Mouse (Mus musculus): ENCODE data around the gene Cfap46. TPM values are rescaled to one million over a fixed set of nuclear protein-coding genes. Genes with fewer than 3 reads are reported as not detected.

The Cfap46 gene
- polyA plus RNA-seq (2016; fragmentation: Nextera tagmentation; extraction: Ambion mirVana) = 0.13 and 0.38 TPM in 2 replicates

DNA sequence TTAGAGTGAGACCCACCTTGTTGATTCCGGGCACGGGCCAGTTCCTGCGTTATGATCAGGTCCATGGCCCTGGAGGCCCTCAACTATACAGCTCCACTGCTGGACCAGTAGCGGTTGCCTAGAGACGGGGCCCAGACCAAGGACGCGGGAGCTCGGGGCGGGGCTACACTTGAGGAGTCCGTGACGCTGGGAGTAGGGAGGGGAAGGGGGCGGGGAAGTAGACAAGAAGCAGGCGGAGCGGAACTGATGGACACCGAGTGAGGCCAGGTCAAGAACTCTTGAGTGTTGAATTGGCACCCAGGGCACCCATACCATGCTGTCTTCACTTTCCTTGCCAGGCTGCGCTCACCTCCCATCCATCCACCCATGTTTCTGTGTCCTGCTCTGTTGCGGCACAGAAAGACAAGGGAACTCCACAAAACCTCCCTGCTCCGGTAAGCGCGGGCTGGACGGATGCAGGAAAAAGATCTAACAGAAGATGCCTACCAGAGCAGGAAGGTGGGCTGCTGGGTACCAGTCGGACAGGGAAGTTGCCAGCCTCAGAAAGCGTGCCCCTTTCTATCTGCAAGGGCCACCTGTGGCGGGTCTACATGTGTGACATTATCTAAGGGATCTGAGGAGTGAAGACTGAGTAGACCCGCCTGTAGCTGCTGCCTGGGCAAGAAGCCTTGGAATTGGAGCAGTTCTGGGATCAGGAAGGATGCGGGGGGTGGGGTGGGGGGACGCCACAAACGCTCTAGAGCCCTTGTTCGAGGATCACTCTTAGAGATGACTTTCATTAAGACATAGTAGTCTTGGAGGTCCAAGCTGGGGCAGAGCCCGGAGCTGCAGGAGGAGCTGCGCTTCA, at the start of gene Cfap46:
Gene Cfap46, minus strand, starts transcription at position 112 of the 847 bp plus-strand sequence.
- Histone ChIP-seq H3K36me3 (no peaks in the 10 kb centered on the region), H3K4me3 (peak within 1 kb of the TSS; percentile 68), H3K27ac (peak within 1 kb of the TSS; percentile 72), H3K9me3 (replicated peaks) (no peaks in the 10 kb centered on the region), H3K4me1 (peaks cover 20% of the 10 kb centered on the region), H3K27me3 (ENCODE audit: low read depth, poor library complexity, severe bottlenecking) (peaks cover 9% of the 10 kb centered on the region; the same call in 1 of the 2 replicates)
- 1% methylated on average over 31 of the region's 31 CpGs for WGBS
- peak; percentile 87 for DNase-seq (ENCODE audit: low spot score)

- no peaks in the 10 kb centered on the region for H3K27me3 ChIP-seq (ENCODE audit: low read depth, poor library complexity, severe bottlenecking)
- 38% methylated on average over 8 of the region's 8 CpGs for WGBS
- DNase-seq (ENCODE audit: low spot score) = no peak
These were observed 47.7 kb upstream of the Cfap46 start for GRCm38 (mm10) chr7:139731276-139731696.

GRCm38 (mm10) chr7:139727072-139727471, 43.5 kb upstream of the Cfap46 start:
- Histone ChIP-seq H3K4me1 (peaks cover 6% of the 10 kb centered on the region), H3K27me3 (ENCODE audit: low read depth, poor library complexity, severe bottlenecking) (no peaks in the 10 kb centered on the region), H3K9me3 (replicated peaks) (no peaks in the 10 kb centered on the region), H3K4me3 (no peak overlapping the region), H3K36me3 (no peaks in the 10 kb centered on the region), H3K27ac (no peak overlapping the region)
- WGBS = 59% methylated on average over 3 of the region's 3 CpGs
- DNase-seq (ENCODE audit: low spot score) = no peak

More at GRCm38 (mm10) chr7:139731276-139731696, 47.7 kb upstream of the Cfap46 start:
- H3K4me3 ChIP-seq = no peak overlapping the region
- no peaks in the 10 kb centered on the region for H3K9me3 ChIP-seq (replicated peaks)
- H3K36me3 ChIP-seq = no peaks in the 10 kb centered on the region
- no peak overlapping the region for H3K27ac ChIP-seq
- peaks cover 6% of the 10 kb centered on the region for H3K4me1 ChIP-seq

- H3K27me3 ChIP-seq (ENCODE audit: low read depth, poor library complexity, severe bottlenecking) = no peaks in the 10 kb centered on the region
- no peaks in the 10 kb centered on the region for H3K4me1 ChIP-seq
- WGBS = 38% methylated on average over 1 of the region's 1 CpGs
- DNase-seq (ENCODE audit: low spot score) = no peak
- H3K4me3 ChIP-seq = no peak overlapping the region
- H3K9me3 ChIP-seq (replicated peaks) = no peaks in the 10 kb centered on the region
- no peaks in the 10 kb centered on the region for H3K36me3 ChIP-seq
- H3K27ac ChIP-seq = no peak overlapping the region
These were observed 42.0 kb upstream of the Cfap46 start for GRCm38 (mm10) chr7:139725641-139726040.

DNA sequence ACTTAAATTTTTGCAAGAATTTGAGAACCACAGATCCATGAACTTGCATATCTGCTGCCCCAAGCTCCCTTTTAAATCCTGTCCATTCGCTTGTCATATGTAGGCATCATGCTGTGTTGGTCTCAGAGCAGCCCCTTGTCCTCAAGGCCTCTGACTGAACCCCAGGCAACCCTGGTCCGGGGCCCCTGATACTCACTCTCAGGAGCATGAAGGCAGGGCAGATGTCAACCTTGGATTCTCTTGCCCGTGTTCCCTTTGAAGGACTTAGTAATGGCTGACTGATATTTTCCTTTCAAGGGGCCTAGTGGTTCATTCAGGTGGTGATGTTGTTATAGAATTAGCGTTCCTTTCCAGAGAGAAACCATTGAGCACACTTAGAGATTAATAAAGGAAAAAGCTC, 40.4 kb upstream of the Cfap46 start:
- WGBS = 87% methylated on average over 4 of the region's 4 CpGs

GRCm38 (mm10) chr7:139721196-139721595, 37.6 kb upstream of the Cfap46 start:
- no peak for DNase-seq (ENCODE audit: low spot score)
- Histone ChIP-seq H3K9me3 (replicated peaks) (no peaks in the 10 kb centered on the region), H3K36me3 (no peaks in the 10 kb centered on the region), H3K4me3 (no peak overlapping the region), H3K4me1 (no peaks in the 10 kb centered on the region), H3K27me3 (ENCODE audit: low read depth, poor library complexity, severe bottlenecking) (no peaks in the 10 kb centered on the region), H3K27ac (no peak overlapping the region)
- 92% methylated on average over 2 of the region's 2 CpGs for WGBS

More for the DNA sequence above, 40.4 kb upstream of the Cfap46 start:
- Histone ChIP-seq H3K36me3 (no peaks in the 10 kb centered on the region), H3K27me3 (ENCODE audit: low read depth, poor library complexity, severe bottlenecking) (no peaks in the 10 kb centered on the region), H3K27ac (no peak overlapping the region), H3K9me3 (replicated peaks) (no peaks in the 10 kb centered on the region), H3K4me1 (no peaks in the 10 kb centered on the region), H3K4me3 (no peak overlapping the region)
- no peak for DNase-seq (ENCODE audit: low spot score)

- no peak overlapping the region for H3K27ac ChIP-seq
- H3K4me3 ChIP-seq = no peak overlapping the region
- no peaks in the 10 kb centered on the region for H3K9me3 ChIP-seq (replicated peaks)
- H3K36me3 ChIP-seq = no peaks in the 10 kb centered on the region
- H3K4me1 ChIP-seq = no peaks in the 10 kb centered on the region
- no peak for DNase-seq (ENCODE audit: low spot score)
- 85% methylated on average over 8 of the region's 8 CpGs for WGBS
- no peaks in the 10 kb centered on the region for H3K27me3 ChIP-seq (ENCODE audit: low read depth, poor library complexity, severe bottlenecking)
These were observed 34.2 kb upstream of the Cfap46 start for GRCm38 (mm10) chr7:139717781-139718180.

DNA sequence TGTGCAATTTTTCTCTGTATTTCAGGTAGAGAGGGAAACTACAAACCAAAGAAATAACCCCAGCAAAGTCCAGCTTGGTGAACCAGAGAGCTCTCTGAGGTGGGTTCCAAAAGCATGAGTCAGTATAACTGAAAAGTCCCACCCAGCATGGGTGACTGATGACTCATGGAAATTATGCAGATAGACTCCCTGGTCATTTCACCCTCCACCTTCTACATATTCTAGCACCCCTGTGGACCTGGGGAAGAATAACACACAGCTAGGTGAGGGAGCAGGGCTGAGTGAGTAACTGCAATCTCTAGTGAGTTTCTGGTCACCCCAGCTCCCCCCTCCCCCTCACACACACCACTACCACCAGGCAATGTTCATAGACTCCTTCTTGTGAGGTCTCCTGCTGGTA, 28.2 kb upstream of the Cfap46 start:
- Histone ChIP-seq H3K36me3 (no peaks in the 10 kb centered on the region), H3K9me3 (replicated peaks) (no peaks in the 10 kb centered on the region), H3K4me1 (no peaks in the 10 kb centered on the region), H3K27me3 (ENCODE audit: low read depth, poor library complexity, severe bottlenecking) (peaks cover 7% of the 10 kb centered on the region; the same call in 1 of the 2 replicates), H3K4me3 (no peak overlapping the region), H3K27ac (no peak overlapping the region)
- no peak for DNase-seq (ENCODE audit: low spot score)

DNA sequence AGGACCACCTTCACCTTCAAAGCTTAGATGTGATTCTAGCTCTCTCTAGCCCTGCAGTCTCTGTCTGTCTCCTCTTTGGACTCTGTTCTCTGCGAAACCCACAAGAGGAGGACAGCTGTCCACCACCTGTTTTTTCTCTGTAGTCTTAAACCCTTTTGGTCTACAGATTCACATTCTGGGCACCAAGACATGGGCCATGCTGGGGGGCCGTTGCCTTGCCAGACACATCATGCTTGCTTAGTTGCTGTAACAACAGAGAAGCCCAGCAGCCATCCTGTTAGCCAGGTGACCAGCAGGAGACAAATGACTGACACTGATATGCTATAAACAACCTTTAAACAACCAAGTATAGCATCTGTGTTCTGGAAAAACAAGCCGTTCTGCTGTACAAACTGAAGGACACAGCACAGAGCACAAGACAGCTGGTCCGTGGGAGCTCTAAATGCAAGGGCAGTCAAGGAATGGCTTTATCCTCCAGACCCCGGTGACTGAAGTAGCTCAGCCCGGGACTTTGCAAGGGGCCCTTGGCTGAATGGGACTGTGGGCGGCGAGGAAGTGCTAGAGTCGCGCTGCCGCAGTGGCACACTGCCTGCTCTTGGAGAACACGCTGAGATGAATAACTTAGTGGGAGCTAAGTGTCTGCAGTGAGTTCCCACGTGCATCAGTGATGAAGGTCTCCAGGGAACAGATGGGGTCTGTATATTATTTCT, 22.9 kb upstream of the Cfap46 start:
- H3K27me3 ChIP-seq (ENCODE audit: low read depth, poor library complexity, severe bottlenecking) = peaks cover 18% of the 10 kb centered on the region; the same call in 1 of the 2 replicates
- H3K4me3 ChIP-seq = no peak overlapping the region
- no peaks in the 10 kb centered on the region for H3K4me1 ChIP-seq
- 62% methylated on average over 13 of the region's 13 CpGs for WGBS
- H3K9me3 ChIP-seq (replicated peaks) = no peaks in the 10 kb centered on the region
- H3K36me3 ChIP-seq = no peaks in the 10 kb centered on the region
- H3K27ac ChIP-seq = no peak overlapping the region
- DNase-seq (ENCODE audit: low spot score) = no peak

DNA sequence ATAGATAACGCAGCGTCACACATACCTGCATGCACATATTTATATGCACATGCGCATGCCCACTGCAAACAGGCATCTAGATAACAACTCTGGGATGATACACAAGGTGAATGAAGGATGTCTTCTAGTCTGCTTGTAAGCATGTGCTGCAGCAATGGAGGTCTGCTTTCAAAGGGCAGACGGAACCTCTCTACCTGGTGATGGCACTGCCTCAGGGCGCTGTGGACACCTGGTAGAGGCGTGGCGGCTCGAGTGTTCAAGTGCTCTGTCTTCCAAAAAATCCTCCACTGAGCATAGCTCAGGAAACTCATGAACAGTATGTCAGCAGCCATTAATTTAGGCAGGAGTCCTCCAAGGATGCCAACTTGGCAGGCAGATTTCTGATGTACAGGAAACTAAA, 22.2 kb upstream of the Cfap46 start:
- no peak for DNase-seq (ENCODE audit: low spot score)
- Histone ChIP-seq H3K4me1 (no peaks in the 10 kb centered on the region), H3K4me3 (no peak overlapping the region), H3K27ac (no peak overlapping the region), H3K9me3 (replicated peaks) (no peaks in the 10 kb centered on the region), H3K36me3 (no peaks in the 10 kb centered on the region), H3K27me3 (ENCODE audit: low read depth, poor library complexity, severe bottlenecking) (peaks cover 18% of the 10 kb centered on the region; the same call in 1 of the 2 replicates)
- WGBS = 87% methylated on average over 8 of the region's 8 CpGs

- Histone ChIP-seq H3K4me3 (no peak overlapping the region), H3K27me3 (ENCODE audit: low read depth, poor library complexity, severe bottlenecking) (peaks cover 18% of the 10 kb centered on the region; the same call in 1 of the 2 replicates), H3K4me1 (no peaks in the 10 kb centered on the region), H3K9me3 (replicated peaks) (no peaks in the 10 kb centered on the region), H3K27ac (no peak overlapping the region), H3K36me3 (no peaks in the 10 kb centered on the region)
- WGBS = 75% methylated on average over 4 of the region's 4 CpGs
- no peak for DNase-seq (ENCODE audit: low spot score)
These were observed 21.5 kb upstream of the Cfap46 start for GRCm38 (mm10) chr7:139705081-139705480.

GRCm38 (mm10) chr7:139703826-139704199, 20.2 kb upstream of the Cfap46 start:
- Histone ChIP-seq H3K36me3 (no peaks in the 10 kb centered on the region), H3K4me1 (no peaks in the 10 kb centered on the region), H3K9me3 (replicated peaks) (no peaks in the 10 kb centered on the region), H3K27me3 (ENCODE audit: low read depth, poor library complexity, severe bottlenecking) (peaks cover 18% of the 10 kb centered on the region; the same call in 1 of the 2 replicates), H3K27ac (no peak overlapping the region), H3K4me3 (no peak overlapping the region)
- DNase-seq (ENCODE audit: low spot score) = no peak
- whole genome bisulfite sequencing = 31% methylated on average over 2 of the region's 2 CpGs

Measured in limb, embryonic 10.5 days (tissue).